Mouse (Mus musculus) small intestine, adult 2 months (tissue): ENCODE measurements around the gene Hamp2.

Experiments
- CTCF ChIP-seq: fragments of 200-500 bp; IDR thresholded peaks from 2 replicates; pipeline ENCODE4 v1.5.1; 2012; ENCODE audit warnings: low read depth, mild to moderate bottlenecking, control low read depth, inconsistent platforms, low read length, moderate library complexity, mixed read lengths; ENCODE audit not compliant: insufficient replicate concordance, insufficient read length; ENCODE audit errors: extremely low read depth
- POLR2A ChIP-seq: fragments of 200-500 bp; IDR thresholded peaks from 2 replicates; pipeline ENCODE4 v1.6.1; 2012; ENCODE audit warnings: low read depth, mild to moderate bottlenecking, control low read depth, inconsistent platforms, low read length, moderate library complexity

DNA sequence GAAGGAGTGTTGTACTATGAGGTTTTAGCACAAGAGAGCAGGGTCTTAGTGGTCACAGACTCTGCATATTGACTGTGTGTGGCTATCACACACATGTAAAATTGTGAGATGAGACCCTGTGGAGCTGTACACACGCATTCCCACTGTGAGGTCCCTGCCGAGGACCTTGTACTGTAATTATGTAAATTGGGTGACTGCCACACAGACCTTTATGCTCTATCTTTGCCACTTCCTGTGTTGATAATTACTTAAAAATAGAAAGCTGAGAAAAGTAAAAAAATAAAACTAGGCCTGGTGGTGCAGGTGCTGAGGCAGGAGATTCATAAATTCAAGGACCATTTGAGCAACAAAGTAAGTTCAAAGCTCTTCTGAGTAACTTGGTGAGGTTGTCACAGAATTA is 33.8 kb downstream of the Hamp2 start:
- TF ChIP-seq CTCF (no peak), POLR2A (no peak)
